14 mouse cellular contexts compared by ENCODE assay signal in genomic region chr4:152072655-152073054, GRCm38 (mm10). TPM values are rescaled to one million over a fixed set of nuclear protein-coding genes. Genes with fewer than 3 reads are reported as not detected.
DNase-seq lines count a peak whose midpoint lies in the region; ATAC-seq and TF ChIP-seq lines count a peak whose summit lies in the region.
"Had no signal": no experiment of that assay in that cellular context is flagged by ENCODE, and none has a peak within 500 bp of the region (broad histone marks: within the 10 kb centered on the region; RNA-seq: fewer than 3 reads in every experiment).

No protein-coding gene starts in this region.

- H3K4me2 ChIP-seq in hindbrain, embryonic 13.5 days: no peak overlapping the region
- no peak overlapping the region for H3K4me2 ChIP-seq in hindbrain, embryonic 11.5 days (replicated peaks; ENCODE audit: low read depth, low read length)
- H3K4me2 ChIP-seq in midbrain, postnatal 0 days (ENCODE audit: low read depth, low read length, poor library complexity, severe bottlenecking): no peak overlapping the region
- H3K4me2 ChIP-seq: midbrain, embryonic 11.5 days had no signal

- ATAC-seq in hindbrain, embryonic 13.5 days (ENCODE audit: low FRiP score): no peak
- ATAC-seq in hindbrain, embryonic 11.5 days (ENCODE audit: low FRiP score): no peak
- ATAC-seq in midbrain, postnatal 0 days (ENCODE audit: low FRiP score): no peak
- ATAC-seq: CD4-positive, CD25-positive, alpha-beta regulatory T cell, adult 4 months had no signal

- no peak for TF ChIP-seq CTCF in midbrain, postnatal 0 days (IDR thresholded peaks at IDR 0.05)

- peak overlapping the region; percentile 30; the same call in 1 of the 2 replicates for H3K27ac ChIP-seq in hindbrain, embryonic 13.5 days
- H3K27ac ChIP-seq in hindbrain, embryonic 11.5 days (ENCODE audit: low read depth, low read length): no peak overlapping the region
- H3K27ac ChIP-seq in midbrain, embryonic 10.5 days (replicated peaks): peak overlapping the region; percentile 65
- no peak overlapping the region for H3K27ac ChIP-seq in midbrain, postnatal 0 days (ENCODE audit: low read depth, low read length)
- 0 out of 2 replicates have a peak overlapping the region, but pooled peaks have one; percentile 19 for H3K27ac ChIP-seq in embryonic facial prominence, embryonic 10.5 days (replicated peaks)

- DNase-seq in hindbrain, embryonic 11.5 days (ENCODE audit: low spot score): no peak
- no peak for DNase-seq in midbrain, embryonic 10.5 days (ENCODE audit: low spot score)
- no peak for DNase-seq in midbrain, postnatal 0 days (ENCODE audit: low spot score)
- DNase-seq in embryonic facial prominence, embryonic 10.5 days (ENCODE audit: low spot score): no peak
- peak; percentile 18 to 38 for DNase-seq in lung, postnatal 4 days
- DNase-seq in layer of hippocampus, adult 9-10 months (ENCODE audit: low spot score): no peak
- no peak for DNase-seq in cerebellum, adult 11 months
- DNase-seq: cerebellum, adult 9-10 months; spleen, adult 18-20 months; thymus, postnatal 4 days had no signal

- peaks cover 30% of the 10 kb centered on the region for H3K4me1 ChIP-seq in hindbrain, embryonic 13.5 days (replicated peaks)
- no peaks in the 10 kb centered on the region for H3K4me1 ChIP-seq in hindbrain, embryonic 11.5 days (replicated peaks; ENCODE audit: control insufficient read depth, insufficient read depth, low read length)
- H3K4me1 ChIP-seq in midbrain, embryonic 10.5 days: peaks cover 47% of the 10 kb centered on the region
- H3K4me1 ChIP-seq in midbrain, postnatal 0 days (ENCODE audit: insufficient read depth, low read length): no peaks in the 10 kb centered on the region
- peaks cover 52% of the 10 kb centered on the region for H3K4me1 ChIP-seq in embryonic facial prominence, embryonic 10.5 days

- no peak overlapping the region for H3K9ac ChIP-seq in hindbrain, embryonic 13.5 days
- no peak overlapping the region for H3K9ac ChIP-seq in hindbrain, embryonic 11.5 days (ENCODE audit: low read depth, low read length)
- H3K9ac ChIP-seq in midbrain, postnatal 0 days (replicated peaks; ENCODE audit: low read length, poor library complexity, severe bottlenecking): no peak overlapping the region

- 62% methylated on average over 10 of the region's 10 CpGs for WGBS in hindbrain, embryonic 13.5 days
- WGBS in hindbrain, embryonic 11.5 days: 69% methylated on average over 10 of the region's 10 CpGs
- 73% methylated on average over 10 of the region's 10 CpGs for WGBS in midbrain, embryonic 10.5 days
- WGBS in midbrain, postnatal 0 days: 52% methylated on average over 10 of the region's 10 CpGs
- 77% methylated on average over 10 of the region's 10 CpGs for WGBS in embryonic facial prominence, embryonic 10.5 days

- no peaks in the 10 kb centered on the region for H3K9me3 ChIP-seq in hindbrain, embryonic 13.5 days
- no peaks in the 10 kb centered on the region for H3K9me3 ChIP-seq in hindbrain, embryonic 11.5 days (ENCODE audit: control insufficient read depth, low read length)
- H3K9me3 ChIP-seq in midbrain, embryonic 10.5 days (replicated peaks): no peaks in the 10 kb centered on the region
- no peaks in the 10 kb centered on the region for H3K9me3 ChIP-seq in midbrain, postnatal 0 days (ENCODE audit: low read length)
- no peaks in the 10 kb centered on the region for H3K9me3 ChIP-seq in embryonic facial prominence, embryonic 10.5 days

- H3K4me3 ChIP-seq in hindbrain, embryonic 13.5 days: no peak overlapping the region
- no peak overlapping the region for H3K4me3 ChIP-seq in hindbrain, embryonic 11.5 days (ENCODE audit: low read depth, low read length)
- no peak overlapping the region for H3K4me3 ChIP-seq in midbrain, embryonic 10.5 days
- no peak overlapping the region for H3K4me3 ChIP-seq in midbrain, postnatal 0 days (ENCODE audit: low read depth, low read length)
- no peak overlapping the region for H3K4me3 ChIP-seq in embryonic facial prominence, embryonic 10.5 days

- no peaks in the 10 kb centered on the region for H3K36me3 ChIP-seq in hindbrain, embryonic 13.5 days
- no peaks in the 10 kb centered on the region for H3K36me3 ChIP-seq in hindbrain, embryonic 11.5 days (ENCODE audit: control insufficient read depth, insufficient read depth, low read length)
- no peaks in the 10 kb centered on the region for H3K36me3 ChIP-seq in midbrain, embryonic 10.5 days
- H3K36me3 ChIP-seq in midbrain, postnatal 0 days (ENCODE audit: insufficient read depth, low read length): no peaks in the 10 kb centered on the region
- H3K36me3 ChIP-seq in embryonic facial prominence, embryonic 10.5 days (replicated peaks): no peaks in the 10 kb centered on the region

- H3K27me3 ChIP-seq in hindbrain, embryonic 13.5 days: 0 out of 2 replicates have a peak, but pooled peaks cover 3% of the 10 kb centered on the region
- no peaks in the 10 kb centered on the region for H3K27me3 ChIP-seq in hindbrain, embryonic 11.5 days (ENCODE audit: control insufficient read depth, insufficient read depth, low read length)
- no peaks in the 10 kb centered on the region for H3K27me3 ChIP-seq in midbrain, embryonic 10.5 days (ENCODE audit: low read depth, poor library complexity, severe bottlenecking)
- H3K27me3 ChIP-seq in midbrain, postnatal 0 days (ENCODE audit: insufficient read depth, low read length): no peaks in the 10 kb centered on the region
- H3K27me3 ChIP-seq in embryonic facial prominence, embryonic 10.5 days (replicated peaks; ENCODE audit: low read depth, poor library complexity, severe bottlenecking): no peaks in the 10 kb centered on the region

RNA-seq across cellular contexts. Expression of gene Plekhg5, which starts 0.4 kb away (rescaled TPM):
- polyA plus RNA-seq in hindbrain, embryonic 13.5 days (2015; fragmentation: Nextera tagmentation; extraction: Ambion mirVana): 10.2 and 10.9 TPM in 2 replicates
- polyA plus RNA-seq in hindbrain, embryonic 11.5 days (2014; fragmentation: Nextera tagmentation; extraction: Ambion mirVana): 4.0 and 4.6 TPM in 2 replicates
- polyA plus RNA-seq in midbrain, embryonic 10.5 days (2016; fragmentation: Nextera tagmentation; extraction: Ambion mirVana): 8.1 and 9.5 TPM in 2 replicates
- 17.6 and 33.5 TPM in 2 replicates for total RNA-seq in midbrain, postnatal 0 days (2014; rRNA removed)
- 13.0 and 15.1 TPM in 2 replicates for polyA plus RNA-seq in midbrain, postnatal 0 days (2015; fragmentation: Nextera tagmentation; extraction: Ambion mirVana)
- polyA plus RNA-seq in embryonic facial prominence, embryonic 10.5 days (2016; fragmentation: Nextera tagmentation; extraction: Ambion mirVana): 11.7 and 13.2 TPM in 2 replicates

RNA-seq across cellular contexts. Expression of gene Nol9, which starts 33.5 kb away (rescaled TPM):
- 23.3 and 25.8 TPM in 2 replicates for polyA plus RNA-seq in hindbrain, embryonic 13.5 days (2015; fragmentation: Nextera tagmentation; extraction: Ambion mirVana)
- 23.2 and 25.6 TPM in 2 replicates for polyA plus RNA-seq in hindbrain, embryonic 11.5 days (2014; fragmentation: Nextera tagmentation; extraction: Ambion mirVana)
- 35.3 and 35.7 TPM in 2 replicates for polyA plus RNA-seq in midbrain, embryonic 10.5 days (2016; fragmentation: Nextera tagmentation; extraction: Ambion mirVana)
- total RNA-seq in midbrain, postnatal 0 days (2014; rRNA removed): 22.5 and 27.4 TPM in 2 replicates
- 17.5 and 19.0 TPM in 2 replicates for polyA plus RNA-seq in midbrain, postnatal 0 days (2015; fragmentation: Nextera tagmentation; extraction: Ambion mirVana)
- 43.7 and 44.2 TPM in 2 replicates for polyA plus RNA-seq in embryonic facial prominence, embryonic 10.5 days (2016; fragmentation: Nextera tagmentation; extraction: Ambion mirVana)

RNA-seq across cellular contexts. Expression of gene Tas1r1, which starts 34.3 kb away (rescaled TPM):
- polyA plus RNA-seq in hindbrain, embryonic 13.5 days (2015; fragmentation: Nextera tagmentation; extraction: Ambion mirVana): 1.5 and 1.6 TPM in 2 replicates
- polyA plus RNA-seq in hindbrain, embryonic 11.5 days (2014; fragmentation: Nextera tagmentation; extraction: Ambion mirVana): 0.62 and 0.84 TPM in 2 replicates
- 0.73 and 0.75 TPM in 2 replicates for polyA plus RNA-seq in midbrain, embryonic 10.5 days (2016; fragmentation: Nextera tagmentation; extraction: Ambion mirVana)
- total RNA-seq in midbrain, postnatal 0 days (2014; rRNA removed): 0.11 and 1.5 TPM in 2 replicates
- polyA plus RNA-seq in midbrain, postnatal 0 days (2015; fragmentation: Nextera tagmentation; extraction: Ambion mirVana): 1.6 TPM in 2 replicates
- 0.50 and 0.68 TPM in 2 replicates for polyA plus RNA-seq in embryonic facial prominence, embryonic 10.5 days (2016; fragmentation: Nextera tagmentation; extraction: Ambion mirVana)
- total RNA-seq: liver, adult 2 months had no signal
- polyA plus RNA-seq: CD4-positive, CD25-positive, alpha-beta regulatory T cell, adult 4 months; liver, adult 2 months had no signal

RNA-seq across cellular contexts. Expression of gene Tnfrsf25, which starts 43.1 kb away (rescaled TPM):
- 1.00 and 1.3 TPM in 2 replicates for polyA plus RNA-seq in hindbrain, embryonic 13.5 days (2015; fragmentation: Nextera tagmentation; extraction: Ambion mirVana)
- polyA plus RNA-seq in hindbrain, embryonic 11.5 days (2014; fragmentation: Nextera tagmentation; extraction: Ambion mirVana): 0.18 and 0.28 TPM in 2 replicates
- 0.47 and 1.0 TPM in 2 replicates for polyA plus RNA-seq in midbrain, embryonic 10.5 days (2016; fragmentation: Nextera tagmentation; extraction: Ambion mirVana)
- total RNA-seq in midbrain, postnatal 0 days (2014; rRNA removed): 0.99 and 2.0 TPM in 2 replicates
- 0.38 and 0.49 TPM in 2 replicates for polyA plus RNA-seq in midbrain, postnatal 0 days (2015; fragmentation: Nextera tagmentation; extraction: Ambion mirVana)
- polyA plus RNA-seq in embryonic facial prominence, embryonic 10.5 days (2016; fragmentation: Nextera tagmentation; extraction: Ambion mirVana): 1.0 and 1.3 TPM in 2 replicates

RNA-seq across cellular contexts. Expression of gene Zbtb48, which starts 45.2 kb away (rescaled TPM):
- 17.1 and 19.6 TPM in 2 replicates for polyA plus RNA-seq in hindbrain, embryonic 13.5 days (2015; fragmentation: Nextera tagmentation; extraction: Ambion mirVana)
- 18.0 and 19.6 TPM in 2 replicates for polyA plus RNA-seq in hindbrain, embryonic 11.5 days (2014; fragmentation: Nextera tagmentation; extraction: Ambion mirVana)
- polyA plus RNA-seq in midbrain, embryonic 10.5 days (2016; fragmentation: Nextera tagmentation; extraction: Ambion mirVana): 18.7 and 25.6 TPM in 2 replicates
- 7.8 and 8.9 TPM in 2 replicates for total RNA-seq in midbrain, postnatal 0 days (2014; rRNA removed)
- polyA plus RNA-seq in midbrain, postnatal 0 days (2015; fragmentation: Nextera tagmentation; extraction: Ambion mirVana): 17.0 and 20.6 TPM in 2 replicates
- 25.0 and 26.4 TPM in 2 replicates for polyA plus RNA-seq in embryonic facial prominence, embryonic 10.5 days (2016; fragmentation: Nextera tagmentation; extraction: Ambion mirVana)

Comparison
In these comparisons a context has a peak if more than half of its experiments do, and no peak if none do; other contexts are left out.
1. H3K27ac ChIP-seq: peak in hindbrain, embryonic 13.5 days (single experiment), midbrain, embryonic 10.5 days (single experiment) and embryonic facial prominence, embryonic 10.5 days (single experiment); none in hindbrain, embryonic 11.5 days (single experiment) and midbrain, postnatal 0 days (single experiment).
2. DNase-seq: peak in lung, postnatal 4 days (2 of 2); none in hindbrain, embryonic 11.5 days (single experiment), midbrain, embryonic 10.5 days (single experiment), midbrain, postnatal 0 days (single experiment), embryonic facial prominence, embryonic 10.5 days (single experiment), layer of hippocampus, adult 9-10 months (single experiment) and cerebellum, adult 11 months (single experiment).